Mouse (Mus musculus) liver, embryonic 14.5 days (tissue): ENCODE results near the gene D5Ertd579e.
A peak's percentile ranks its signal among the peaks of the same experiment; 100 is the strongest.

ENCODE experiments used
- CTCF ChIP-seq: IDR thresholded peaks from 2 replicates; pipeline ENCODE4 v1.5.1; 2016; ENCODE audit warnings: antibody characterized with exemption, low read depth, control low read depth
- EP300 ChIP-seq: IDR thresholded peaks from 2 replicates; pipeline ENCODE4 v1.6.1; 2016; ENCODE audit warnings: antibody characterized with exemption, low read depth

- TF ChIP-seq CTCF (peak; percentile 87), EP300 (no peak)
These were observed 92.8 kb downstream of the D5Ertd579e start for GRCm38 (mm10) chr5:36603031-36603430.
